Mouse (Mus musculus): ENCODE measurements around the gene Grem1.

Grem1 gene

DNA sequence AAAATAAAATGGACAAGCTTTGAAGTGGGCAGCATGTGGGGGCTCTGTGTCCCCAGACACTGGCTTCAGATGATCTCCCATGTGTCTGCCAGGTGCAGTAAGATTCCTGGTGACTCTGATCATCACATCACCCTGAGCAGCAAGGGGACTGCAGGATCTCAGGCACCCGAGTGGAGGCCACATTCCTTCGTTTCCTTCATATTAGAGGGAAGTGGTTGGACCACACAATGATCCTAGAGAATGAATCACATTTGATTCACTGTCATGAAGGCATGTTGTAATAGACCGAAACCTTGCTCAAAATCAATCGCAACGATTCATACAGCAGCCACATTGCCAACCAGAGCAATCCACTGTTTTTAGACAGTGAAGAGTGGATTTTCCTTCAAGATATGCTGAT lies 6.5 kb upstream of the Grem1 start:
- ATAC-seq (ENCODE audit: insufficient number of reproducible peaks, low FRiP score, low TSS enrichment) = no peak

DNA sequence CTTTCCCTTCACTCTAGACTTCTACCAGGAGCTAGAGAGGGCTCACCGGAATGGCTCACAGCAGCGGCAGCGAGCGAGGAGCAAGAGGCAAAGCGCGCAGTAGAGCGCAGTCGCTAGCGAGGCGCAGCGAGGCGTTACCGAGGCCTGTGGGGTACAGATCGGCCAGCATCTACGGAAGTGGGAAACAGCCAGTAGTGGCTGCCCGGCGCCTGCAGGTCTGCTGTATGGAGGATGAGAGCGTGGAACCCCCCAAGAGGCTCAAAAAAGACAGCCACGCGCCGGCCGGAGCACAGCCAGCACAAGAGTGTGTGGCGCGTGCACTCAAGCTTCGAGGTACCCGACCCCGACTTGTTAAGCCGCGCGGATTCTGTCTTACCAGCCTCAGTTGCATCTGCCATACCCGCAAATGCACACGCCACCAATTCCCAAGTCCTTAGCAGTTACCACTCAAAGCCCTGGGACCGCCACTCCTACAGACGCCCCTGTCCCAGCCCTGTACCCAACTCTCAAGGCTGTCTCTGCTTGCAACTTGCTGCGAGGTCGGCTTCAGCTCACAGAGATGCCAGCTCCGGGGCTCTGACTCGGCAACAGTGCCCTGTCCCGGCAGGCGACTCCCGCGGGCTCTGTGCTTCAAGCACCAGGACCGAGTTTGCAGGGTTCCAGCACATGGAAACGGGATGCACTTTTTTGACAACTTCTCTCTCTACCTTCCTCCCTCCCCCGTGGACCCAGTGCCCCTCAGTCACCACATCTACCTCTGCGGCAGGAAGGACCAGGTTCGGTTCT lies 728 bp downstream of the Grem1 start:
- ATAC-seq (ENCODE audit: insufficient number of reproducible peaks, low FRiP score, low TSS enrichment) = peak; percentile 42; the same call in 1 of the 2 replicates

DNA sequence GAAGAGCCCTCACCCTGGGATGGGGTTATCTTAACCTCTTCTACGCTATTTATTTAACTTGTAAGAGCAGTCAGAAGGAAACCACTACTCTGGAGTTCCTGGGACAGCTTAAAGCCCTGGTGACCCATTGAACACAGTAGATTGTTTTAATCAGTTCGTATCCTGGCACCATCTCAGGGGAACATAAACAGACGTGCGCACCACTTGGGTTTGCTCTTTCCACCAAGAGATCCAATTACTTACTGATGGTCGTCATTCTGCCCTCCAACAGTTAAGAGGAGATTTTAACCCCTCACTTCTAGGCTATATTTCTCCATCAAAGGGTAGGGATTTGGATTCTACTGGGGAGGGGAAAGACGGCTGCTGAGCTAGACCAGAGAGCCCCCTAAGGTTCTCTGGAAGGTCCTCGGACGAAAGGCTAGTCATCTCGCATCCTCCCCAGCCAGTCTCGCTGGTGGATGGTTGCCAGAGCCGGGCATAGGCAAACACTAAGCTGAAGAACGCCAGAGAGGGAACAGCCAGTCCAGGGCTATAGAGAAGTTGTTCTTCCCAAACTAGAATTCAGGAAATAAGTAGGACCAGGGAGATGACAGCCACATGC lies 1.4 kb downstream of the Grem1 start:
- ATAC-seq (ENCODE audit: insufficient number of reproducible peaks, low FRiP score, low TSS enrichment) = no peak

DNA sequence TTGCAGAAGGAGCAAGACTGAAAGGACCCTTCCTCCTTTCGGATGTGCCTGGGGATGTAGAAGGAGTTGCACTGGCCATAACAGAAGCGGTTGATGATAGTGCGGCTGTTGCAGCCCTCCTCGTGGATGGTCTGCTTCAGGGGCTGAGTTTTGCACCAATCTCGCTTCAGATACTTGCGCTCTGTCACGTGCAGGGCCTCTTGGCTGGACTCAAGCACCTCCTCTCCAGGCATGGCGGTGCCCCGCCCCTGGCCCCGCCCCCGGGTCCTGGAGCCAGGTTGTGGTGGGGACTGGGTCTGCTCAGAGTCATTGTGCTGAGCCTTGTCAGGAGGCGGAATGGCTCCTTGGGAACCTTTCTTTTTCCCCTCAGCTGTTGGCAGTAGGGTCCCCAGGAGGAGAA lies 8.7 kb downstream of the Grem1 start:
- no peak; the same call in 1 of the 2 replicates for ATAC-seq (ENCODE audit: insufficient number of reproducible peaks, low FRiP score, low TSS enrichment)

DNA sequence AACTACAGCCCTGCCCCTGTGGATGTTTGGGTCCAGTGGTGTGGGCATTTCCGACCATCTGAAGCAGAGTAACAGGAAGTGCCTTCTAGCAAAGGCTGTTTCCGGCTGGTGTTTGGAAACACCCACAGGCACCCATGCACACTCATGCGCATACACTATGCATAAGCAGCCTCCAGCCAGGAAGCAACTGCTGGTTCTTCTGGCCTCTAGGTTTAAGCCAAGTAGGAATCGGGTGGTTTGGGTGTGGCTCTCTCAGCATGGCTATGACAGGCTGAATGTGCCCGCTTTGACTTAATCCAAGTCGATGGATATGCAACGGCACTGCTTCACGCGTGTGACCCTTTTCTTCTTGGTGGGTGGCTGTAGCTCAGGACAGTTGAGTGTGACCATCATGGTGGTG lies 9.1 kb downstream of the Grem1 start:
- ATAC-seq (ENCODE audit: insufficient number of reproducible peaks, low FRiP score, low TSS enrichment) = no peak

DNA sequence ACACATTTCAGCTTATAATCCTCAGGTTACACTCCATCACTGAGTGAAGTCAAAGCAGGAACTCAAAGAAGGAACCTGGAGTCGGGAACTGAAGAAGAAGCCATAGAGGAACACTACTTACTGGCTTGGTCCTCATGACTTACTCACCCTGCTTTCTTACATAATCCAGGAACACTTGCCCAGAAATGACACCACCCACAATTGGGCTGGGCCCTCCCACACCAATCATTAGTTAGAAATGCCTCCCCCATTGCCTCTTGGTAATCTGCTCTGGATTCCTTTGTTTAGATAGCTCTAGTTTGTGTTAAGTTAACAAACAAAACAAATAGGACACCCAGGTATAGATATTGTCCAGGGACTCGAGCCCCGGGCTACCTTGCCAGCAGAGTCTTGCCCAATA lies 29.9 kb downstream of the Grem1 start:
- ATAC-seq (ENCODE audit: insufficient number of reproducible peaks, low FRiP score, low TSS enrichment) = no peak

DNA sequence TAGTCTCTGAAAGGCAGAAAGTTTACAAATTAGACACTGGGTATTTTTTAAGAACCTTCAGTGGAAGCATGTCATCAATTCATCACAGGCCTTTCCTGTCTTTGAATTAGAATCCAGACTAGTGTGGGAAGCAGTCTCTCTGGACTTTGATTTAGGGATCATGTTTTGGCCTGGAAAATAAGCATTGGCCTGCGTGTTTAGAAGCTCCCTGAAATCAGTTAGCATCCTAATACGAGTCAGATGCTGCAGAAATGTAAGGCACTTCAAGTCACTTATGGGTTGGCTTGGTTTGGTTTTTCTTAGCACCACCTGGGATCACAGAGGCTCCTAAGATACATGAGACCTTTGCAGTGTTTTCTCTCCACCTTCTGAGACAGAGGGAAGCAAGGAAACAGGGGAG lies 43.6 kb downstream of the Grem1 start:
- no peak for ATAC-seq (ENCODE audit: insufficient number of reproducible peaks, low FRiP score, low TSS enrichment)

DNA sequence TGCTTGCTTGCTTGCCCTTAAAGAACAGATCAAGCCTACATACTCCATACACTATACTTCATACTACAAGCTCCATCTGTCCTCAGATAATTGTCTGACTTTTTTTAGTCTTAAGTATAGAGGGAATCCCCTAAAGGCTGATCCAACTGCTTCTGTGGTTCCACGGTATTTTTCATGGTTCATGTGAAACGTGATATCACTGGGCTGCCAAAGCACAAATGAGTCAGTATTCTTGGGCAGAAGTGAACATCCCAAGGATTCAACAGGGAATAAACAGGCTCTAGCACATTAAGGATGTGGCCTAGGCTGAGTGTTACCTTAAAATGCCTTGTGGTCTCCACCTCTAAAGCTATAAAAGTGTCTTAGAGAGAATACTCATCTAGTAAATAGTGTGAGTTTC lies 45.0 kb downstream of the Grem1 start:
- ATAC-seq (ENCODE audit: insufficient number of reproducible peaks, low FRiP score, low TSS enrichment) = no peak

DNA sequence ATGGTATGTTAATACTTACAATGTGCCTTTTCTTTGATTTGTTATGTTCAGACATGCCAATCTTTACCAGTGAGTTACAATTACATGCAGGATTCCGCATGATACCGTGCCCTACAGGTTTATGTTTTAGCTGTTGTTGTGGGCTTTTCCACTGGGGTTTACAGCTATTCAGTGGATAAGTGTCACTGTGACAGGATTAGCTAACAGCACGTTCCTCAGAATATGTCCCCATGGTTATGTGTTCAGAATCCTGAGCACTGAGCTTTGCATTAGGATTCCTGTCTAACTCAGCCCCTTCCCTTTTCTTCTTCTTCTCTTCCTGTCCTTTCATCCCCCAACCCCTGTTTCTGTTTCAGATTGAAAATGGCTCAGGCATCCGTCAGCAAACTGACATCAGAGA lies 50.9 kb downstream of the Grem1 start:
- ATAC-seq (ENCODE audit: insufficient number of reproducible peaks, low FRiP score, low TSS enrichment) = no peak

DNA sequence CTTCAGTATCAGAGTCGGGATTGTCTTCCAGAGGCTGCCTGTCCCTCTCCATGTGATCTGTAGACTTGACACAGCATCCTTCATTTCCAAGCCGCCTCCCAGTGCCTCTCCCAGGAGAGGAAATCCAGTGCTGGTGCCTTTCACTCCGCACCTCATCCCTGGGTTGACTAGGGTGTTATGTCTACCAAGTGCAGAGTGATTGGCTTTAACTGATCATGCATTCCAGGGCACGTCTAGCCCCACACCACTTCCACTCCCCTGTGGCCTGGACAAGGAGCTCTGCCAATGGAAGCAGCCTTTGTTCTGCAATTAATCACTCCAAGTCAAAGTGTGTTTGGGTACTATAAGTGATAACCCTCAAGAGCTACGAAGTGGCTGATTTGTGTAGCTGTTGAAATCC lies 56.9 kb downstream of the Grem1 start:
- ATAC-seq (ENCODE audit: insufficient number of reproducible peaks, low FRiP score, low TSS enrichment) = no peak

DNA sequence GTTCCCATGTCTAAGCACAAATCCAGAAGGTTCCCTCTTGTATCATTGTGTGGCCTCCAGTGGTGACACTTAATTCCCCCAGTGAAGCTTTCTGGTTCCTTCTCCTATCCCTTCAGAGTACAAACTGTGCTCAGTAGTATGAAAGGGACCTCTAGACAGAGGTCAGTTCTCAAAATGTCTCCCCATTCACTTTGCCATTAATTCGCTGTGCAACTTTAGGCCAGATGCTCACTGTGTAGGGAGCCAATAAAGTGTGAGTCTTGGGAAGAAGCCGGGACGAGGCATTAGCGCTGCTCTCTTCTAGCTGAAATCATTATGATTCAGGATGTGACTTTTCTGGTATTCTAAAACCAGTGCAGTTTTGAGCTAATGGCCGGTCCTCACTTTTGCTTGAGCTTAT lies 61.8 kb downstream of the Grem1 start:
- no peak for ATAC-seq (ENCODE audit: insufficient number of reproducible peaks, low FRiP score, low TSS enrichment)

DNA sequence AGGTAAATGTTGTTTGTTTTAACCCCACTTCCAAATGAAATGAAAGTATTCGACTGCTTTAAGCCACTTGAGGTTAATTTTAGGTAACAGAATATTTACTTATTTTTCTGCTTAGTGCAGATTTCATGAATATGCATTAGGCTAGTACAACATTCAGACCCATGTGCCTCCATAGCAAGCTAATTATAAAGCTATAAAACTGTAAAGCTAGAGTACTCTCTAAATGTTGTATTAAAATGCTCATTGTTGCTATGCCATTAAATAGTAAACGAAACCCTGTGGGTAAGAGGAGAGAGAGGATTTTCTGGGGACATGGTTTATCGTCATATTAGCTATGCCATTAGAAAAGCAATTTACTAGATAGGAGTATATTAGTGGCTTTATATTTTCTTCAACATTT lies 62.2 kb downstream of the Grem1 start:
- ATAC-seq (ENCODE audit: insufficient number of reproducible peaks, low FRiP score, low TSS enrichment) = no peak
